Mouse (Mus musculus): ENCODE results near the gene Pou2f2. TPM values are rescaled to one million over a fixed set of nuclear protein-coding genes. Genes with fewer than 3 reads are reported as not detected.

Pou2f2 gene
- polyA plus RNA-seq, 1 experiment from 2014 or later, result 0.42 TPM

DNA sequence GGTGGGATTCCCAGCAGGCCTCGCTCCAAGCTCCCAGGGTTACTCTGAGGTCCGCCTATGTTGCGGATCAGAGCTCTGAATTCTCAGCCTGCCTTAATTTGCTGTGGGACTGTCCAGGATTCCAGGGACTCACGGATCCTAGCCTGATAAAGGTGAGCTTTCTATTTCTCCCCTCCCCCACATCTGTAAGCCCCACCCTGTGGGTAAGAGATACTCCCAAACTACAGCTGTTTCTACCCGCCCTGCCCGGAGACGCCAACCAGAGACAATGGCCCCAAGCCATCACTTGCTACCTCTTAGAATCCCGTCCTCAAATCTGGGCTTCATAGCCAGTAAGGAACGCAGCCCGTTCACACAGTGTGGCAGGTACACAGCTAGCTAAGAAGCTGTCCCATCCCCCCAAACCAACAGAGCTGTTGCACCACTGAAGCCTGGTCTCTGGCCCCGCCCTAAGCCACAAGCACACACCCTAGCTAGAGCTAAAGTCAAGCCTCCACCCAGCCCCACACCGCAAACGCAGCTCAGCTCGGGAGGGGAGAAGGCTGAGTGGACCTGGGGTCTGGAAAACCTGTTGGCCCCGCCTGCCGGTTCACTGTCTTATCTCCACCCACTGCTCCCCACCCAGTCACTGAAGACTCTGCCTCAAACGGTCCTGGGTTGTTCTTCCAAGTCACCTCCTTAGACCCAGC, 23.9 kb downstream of the Pou2f2 start:
- Histone ChIP-seq H3K4me2 (peak overlapping the region; percentile 38), H3K27ac (ENCODE audit: low read depth) (no peak overlapping the region), H3K36me3 (ENCODE audit: insufficient read depth) (no peaks in the 10 kb centered on the region), H3K4me1 (ENCODE audit: insufficient read depth) (peaks cover 9% of the 10 kb centered on the region; the same call in 1 of the 2 replicates), H3K4me3 (ENCODE audit: low read depth, low read length) (no peak overlapping the region), H3K9ac (no peak overlapping the region), H3K27me3 (ENCODE audit: insufficient read depth, low read length) (peaks cover 13% of the 10 kb centered on the region), H3K9me3 (ENCODE audit: low read depth, low read length) (no peaks in the 10 kb centered on the region)
- peak; percentile 66; the same call in 1 of the 2 replicates for ATAC-seq (ENCODE audit: insufficient read depth)
- 11% methylated on average over 17 of the region's 17 CpGs for WGBS
- DNase-seq, result no peak
- no peak for TF ChIP-seq CTCF (IDR thresholded peaks at IDR 0.05; ENCODE audit: low read depth)

DNA sequence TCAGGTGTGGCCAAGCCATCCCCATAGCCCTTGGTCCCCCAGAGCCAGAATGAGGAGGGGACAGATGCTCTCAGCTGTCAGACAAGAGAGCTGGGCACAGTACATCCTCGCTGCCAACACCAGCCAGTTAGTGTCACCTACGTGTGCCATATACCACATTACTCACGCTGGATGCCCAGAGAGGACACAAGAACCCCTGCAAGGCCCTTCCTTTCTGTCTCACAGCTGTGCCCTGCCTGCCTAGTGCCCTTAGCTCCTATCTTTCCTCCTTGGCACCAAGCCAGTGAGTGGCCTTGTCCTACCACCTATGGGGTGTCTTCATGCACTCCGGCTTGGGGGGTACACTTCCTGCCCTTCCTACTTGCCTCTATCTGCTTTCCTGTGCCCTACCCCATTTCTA, 24.9 kb downstream of the Pou2f2 start:
- WGBS, result 69% methylated on average over 4 of the region's 4 CpGs
- no peak overlapping the region for H3K27ac ChIP-seq (ENCODE audit: low read depth)
- peaks cover 22% of the 10 kb centered on the region for H3K27me3 ChIP-seq (ENCODE audit: insufficient read depth, low read length)
- H3K4me3 ChIP-seq (ENCODE audit: low read depth, low read length), result no peak overlapping the region
- H3K36me3 ChIP-seq (ENCODE audit: insufficient read depth), result no peaks in the 10 kb centered on the region
- peaks cover 9% of the 10 kb centered on the region; the same call in 1 of the 2 replicates for H3K4me1 ChIP-seq (ENCODE audit: insufficient read depth)
- no peak for DNase-seq
- H3K9me3 ChIP-seq (ENCODE audit: low read depth, low read length), result no peaks in the 10 kb centered on the region
- no peak for TF ChIP-seq CTCF (IDR thresholded peaks at IDR 0.05; ENCODE audit: low read depth)
- ATAC-seq (ENCODE audit: insufficient read depth), result no peak
- H3K4me2 ChIP-seq, result no peak overlapping the region
- H3K9ac ChIP-seq, result no peak overlapping the region

DNA sequence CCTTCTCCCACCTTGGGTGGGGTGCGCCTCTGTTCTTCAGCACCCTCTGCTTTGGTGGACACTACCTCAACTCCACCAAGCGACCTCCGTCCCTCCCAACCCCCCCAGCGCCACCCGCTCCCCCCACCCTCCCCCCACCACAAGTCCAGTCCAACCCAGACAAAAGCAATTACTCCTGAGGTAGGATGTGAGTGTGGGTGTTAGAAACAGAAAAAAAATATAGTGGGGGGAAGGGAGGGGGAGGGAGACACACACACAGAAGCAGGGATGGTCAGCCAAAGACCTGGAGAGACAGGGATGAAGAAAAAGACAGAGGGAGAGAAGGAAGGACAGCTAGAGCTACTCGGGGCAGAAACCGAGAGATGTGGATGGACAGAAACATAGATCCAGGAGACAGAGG, 25.7 kb downstream of the Pou2f2 start:
- no peak overlapping the region for H3K4me2 ChIP-seq
- H3K4me1 ChIP-seq (ENCODE audit: insufficient read depth), result peaks cover 9% of the 10 kb centered on the region; the same call in 1 of the 2 replicates
- peaks cover 26% of the 10 kb centered on the region for H3K27me3 ChIP-seq (ENCODE audit: insufficient read depth, low read length)
- ATAC-seq (ENCODE audit: insufficient read depth) (no peak), DNase-seq (no peak)
- no peaks in the 10 kb centered on the region for H3K9me3 ChIP-seq (ENCODE audit: low read depth, low read length)
- 24% methylated on average over 7 of the region's 7 CpGs for WGBS
- no peak for TF ChIP-seq CTCF (IDR thresholded peaks at IDR 0.05; ENCODE audit: low read depth)
- H3K4me3 ChIP-seq (ENCODE audit: low read depth, low read length), result no peak overlapping the region
- no peaks in the 10 kb centered on the region for H3K36me3 ChIP-seq (ENCODE audit: insufficient read depth)
- H3K9ac ChIP-seq, result no peak overlapping the region
- no peak overlapping the region for H3K27ac ChIP-seq (ENCODE audit: low read depth)

DNA sequence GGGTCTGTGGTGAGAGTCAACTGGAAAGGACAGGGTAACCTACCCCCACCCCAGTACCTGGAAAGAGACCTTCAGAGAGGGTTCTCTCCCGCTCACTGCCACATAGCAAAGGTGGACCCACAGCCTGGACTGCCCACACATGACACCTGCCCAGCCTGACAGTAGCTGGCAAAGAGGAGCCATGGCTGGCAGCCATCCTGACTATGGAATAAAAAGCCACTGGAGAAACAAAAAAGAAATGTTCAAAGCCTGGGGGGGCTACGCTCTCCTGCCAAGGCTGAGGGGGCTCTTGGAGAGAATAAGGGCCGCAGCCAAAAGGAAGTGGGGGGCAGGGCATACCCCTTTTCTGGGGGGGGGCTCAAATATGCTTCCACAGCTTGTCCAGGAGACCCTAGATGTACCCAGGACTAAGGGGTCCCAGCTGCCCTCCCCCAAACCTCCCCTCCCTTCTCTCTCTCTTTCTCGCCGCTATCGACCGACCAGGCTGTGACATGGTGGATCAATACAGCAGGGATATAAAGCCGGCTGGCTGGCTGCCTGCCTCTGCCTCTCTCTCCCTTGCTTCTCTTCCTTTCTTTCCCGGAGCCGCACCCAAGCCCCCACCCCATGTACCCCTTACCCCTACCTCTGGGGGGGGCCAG, 27.5 kb downstream of the Pou2f2 start:
- Histone ChIP-seq H3K9ac (no peak overlapping the region), H3K27ac (ENCODE audit: low read depth) (no peak overlapping the region), H3K27me3 (ENCODE audit: insufficient read depth, low read length) (peaks cover 28% of the 10 kb centered on the region), H3K4me2 (no peak overlapping the region), H3K4me3 (ENCODE audit: low read depth, low read length) (no peak overlapping the region), H3K4me1 (ENCODE audit: insufficient read depth) (peaks cover 9% of the 10 kb centered on the region; the same call in 1 of the 2 replicates), H3K36me3 (ENCODE audit: insufficient read depth) (no peaks in the 10 kb centered on the region), H3K9me3 (ENCODE audit: low read depth, low read length) (no peaks in the 10 kb centered on the region)
- DNase-seq (no peak), ATAC-seq (ENCODE audit: insufficient read depth) (no peak)
- WGBS, result 35% methylated on average over 10 of the region's 10 CpGs
- no peak for TF ChIP-seq CTCF (IDR thresholded peaks at IDR 0.05; ENCODE audit: low read depth)

DNA sequence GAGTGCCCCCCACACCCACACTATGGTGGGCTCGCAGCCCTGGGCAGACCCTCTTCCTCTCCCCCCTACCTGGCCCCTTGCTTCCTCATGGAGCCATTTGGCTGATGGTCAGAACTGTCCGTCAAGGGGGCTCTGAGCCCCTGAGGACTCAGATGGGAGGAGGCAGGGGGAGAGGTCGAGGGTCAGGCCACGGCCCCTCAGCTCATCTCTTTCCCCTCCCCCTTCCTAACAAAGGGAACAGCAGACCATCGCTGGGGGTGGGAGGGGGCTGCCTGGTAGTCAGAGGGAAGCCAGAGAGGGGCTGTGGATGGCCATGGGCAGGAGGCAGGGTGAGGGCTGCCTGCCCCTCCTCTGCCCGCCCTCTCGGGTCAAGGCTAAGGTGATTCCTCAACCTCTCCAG, 28.5 kb downstream of the Pou2f2 start:
- Histone ChIP-seq H3K9me3 (ENCODE audit: low read depth, low read length) (no peaks in the 10 kb centered on the region), H3K36me3 (ENCODE audit: insufficient read depth) (no peaks in the 10 kb centered on the region), H3K4me2 (no peak overlapping the region), H3K4me1 (ENCODE audit: insufficient read depth) (peaks cover 9% of the 10 kb centered on the region; the same call in 1 of the 2 replicates), H3K27ac (ENCODE audit: low read depth) (no peak overlapping the region), H3K27me3 (ENCODE audit: insufficient read depth, low read length) (peaks cover 28% of the 10 kb centered on the region), H3K9ac (no peak overlapping the region), H3K4me3 (ENCODE audit: low read depth, low read length) (no peak overlapping the region)
- DNase-seq, result no peak
- no peak for TF ChIP-seq CTCF (IDR thresholded peaks at IDR 0.05; ENCODE audit: low read depth)
- 5% methylated on average over 7 of the region's 7 CpGs for WGBS
- ATAC-seq (ENCODE audit: insufficient read depth), result no peak

DNA sequence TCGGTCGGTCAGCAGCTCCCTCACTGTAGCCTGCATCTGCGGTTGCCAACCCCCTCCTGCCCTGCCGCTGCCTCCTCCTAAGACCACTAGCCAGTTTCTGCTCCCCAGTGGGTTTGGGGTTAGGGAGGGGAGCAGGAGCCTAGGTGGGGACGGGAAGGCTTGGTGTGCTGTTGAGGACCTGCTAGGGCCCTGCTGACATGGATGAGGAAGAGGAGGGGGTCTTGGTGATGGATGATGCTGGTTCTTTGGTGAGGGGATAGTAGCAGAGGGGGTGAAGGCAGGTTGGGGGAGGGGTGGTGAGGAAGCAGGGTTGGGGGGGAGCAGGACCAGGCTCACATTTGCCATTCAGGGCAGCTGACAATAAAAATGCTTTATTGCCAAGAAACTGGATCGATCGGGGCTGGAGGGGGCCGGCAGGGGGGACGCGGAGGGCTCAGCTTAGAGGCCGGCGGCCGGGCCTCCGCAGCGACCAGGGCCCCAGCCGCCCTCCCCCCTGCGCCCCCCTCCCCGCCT, 29.3 kb downstream of the Pou2f2 start:
- peaks cover 9% of the 10 kb centered on the region; the same call in 1 of the 2 replicates for H3K4me1 ChIP-seq (ENCODE audit: insufficient read depth)
- peaks cover 28% of the 10 kb centered on the region for H3K27me3 ChIP-seq (ENCODE audit: insufficient read depth, low read length)
- no peaks in the 10 kb centered on the region for H3K9me3 ChIP-seq (ENCODE audit: low read depth, low read length)
- TF ChIP-seq CTCF (IDR thresholded peaks at IDR 0.05; ENCODE audit: low read depth), result no peak
- DNase-seq (no peak), ATAC-seq (ENCODE audit: insufficient read depth) (no peak)
- H3K4me3 ChIP-seq (ENCODE audit: low read depth, low read length), result no peak overlapping the region
- WGBS, result 3% methylated on average over 15 of the region's 18 CpGs
- no peak overlapping the region for H3K27ac ChIP-seq (ENCODE audit: low read depth)
- no peaks in the 10 kb centered on the region for H3K36me3 ChIP-seq (ENCODE audit: insufficient read depth)
- H3K9ac ChIP-seq, result no peak overlapping the region
- no peak overlapping the region for H3K4me2 ChIP-seq

DNA sequence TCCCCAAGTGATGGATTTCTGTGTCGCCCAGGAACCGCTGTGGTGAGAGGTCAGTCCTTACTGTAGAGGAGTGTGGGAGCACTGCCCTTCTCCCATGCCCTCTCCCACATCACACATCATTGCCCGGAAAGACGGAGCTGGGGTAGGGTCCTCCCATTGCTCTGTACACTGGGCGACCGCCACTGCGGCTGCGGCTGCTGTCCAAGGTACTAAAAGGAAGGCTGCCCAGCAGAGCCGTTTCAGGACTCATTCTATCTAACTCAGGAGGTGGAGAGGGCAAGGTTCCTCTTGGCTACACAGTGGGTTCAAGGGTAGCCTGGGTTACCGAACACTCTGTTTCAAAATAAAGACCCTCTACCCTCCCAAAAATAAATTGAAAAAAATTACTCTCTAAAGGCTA, 33.6 kb downstream of the Pou2f2 start:
- no peak for TF ChIP-seq CTCF (IDR thresholded peaks at IDR 0.05; ENCODE audit: low read depth)
- no peaks in the 10 kb centered on the region for H3K9me3 ChIP-seq (ENCODE audit: low read depth, low read length)
- H3K4me2 ChIP-seq, result no peak overlapping the region
- ATAC-seq (ENCODE audit: insufficient read depth) (peak; percentile 38; the same call in 1 of the 2 replicates), DNase-seq (peak; percentile 82)
- H3K9ac ChIP-seq, result no peak overlapping the region
- 8% methylated on average over 10 of the region's 10 CpGs for WGBS
- peaks cover 19% of the 10 kb centered on the region for H3K27me3 ChIP-seq (ENCODE audit: insufficient read depth, low read length)
- H3K4me3 ChIP-seq (ENCODE audit: low read depth, low read length), result no peak overlapping the region
- H3K4me1 ChIP-seq (ENCODE audit: insufficient read depth), result peaks cover 3% of the 10 kb centered on the region; the same call in 1 of the 2 replicates
- no peak overlapping the region for H3K27ac ChIP-seq (ENCODE audit: low read depth)
- no peaks in the 10 kb centered on the region for H3K36me3 ChIP-seq (ENCODE audit: insufficient read depth)
